Comparison of ENCODE assay signal across 8 mouse cellular contexts in the genomic region with DNA sequence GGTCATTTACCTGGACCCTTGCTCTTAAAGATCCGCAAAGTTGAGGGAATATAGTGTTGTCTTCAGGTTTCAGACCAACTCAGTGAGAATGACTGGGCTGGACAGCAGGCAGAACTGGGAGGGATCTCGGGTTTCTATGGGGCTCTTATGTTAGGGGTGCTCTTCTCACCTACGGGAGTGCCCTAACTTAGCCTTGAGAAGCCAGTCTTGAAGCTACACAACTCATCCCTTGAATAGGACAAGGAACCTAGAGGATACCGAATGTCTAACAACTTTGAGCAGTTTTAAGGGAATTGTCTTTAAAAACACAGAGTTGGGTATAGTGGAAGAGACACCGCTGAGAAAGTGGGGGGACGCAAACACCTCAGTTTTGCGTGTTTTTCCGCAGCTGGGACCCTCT. TPM values are rescaled to one million over a fixed set of nuclear protein-coding genes. Genes with fewer than 3 reads are reported as not detected.
DNase-seq lines count a peak whose midpoint lies in the region; ATAC-seq lines count a peak whose summit lies in the region.

No protein-coding gene starts in this region.

- H3K27ac ChIP-seq in kidney, embryonic 16.5 days (ENCODE audit: low read length) = peak overlapping the region; percentile 77; the same call in 1 of the 2 replicates
- H3K27ac ChIP-seq in embryonic facial prominence, embryonic 15.5 days (replicated peaks) = peak overlapping the region; percentile 80
- H3K27ac ChIP-seq in limb, embryonic 10.5 days = peak overlapping the region; percentile 98
- peak overlapping the region; percentile 98 for H3K27ac ChIP-seq in neural tube, embryonic 13.5 days (replicated peaks)

- H3K4me2 ChIP-seq in kidney, embryonic 16.5 days (replicated peaks; ENCODE audit: low read depth, low read length) = peak overlapping the region; percentile 95
- peak overlapping the region; percentile 98 for H3K4me2 ChIP-seq in embryonic facial prominence, embryonic 15.5 days (replicated peaks)
- H3K4me2 ChIP-seq in neural tube, embryonic 13.5 days = peak overlapping the region; percentile 87

- no peak for ATAC-seq in kidney, embryonic 16.5 days (ENCODE audit: low FRiP score, low TSS enrichment)
- ATAC-seq in embryonic facial prominence, embryonic 15.5 days (ENCODE audit: insufficient number of reproducible peaks, low FRiP score, low TSS enrichment, low read depth) = no peak
- ATAC-seq in neural tube, embryonic 13.5 days (ENCODE audit: low read depth) = no peak

- H3K9me3 ChIP-seq in kidney, embryonic 16.5 days (ENCODE audit: low read length) = no peaks in the 10 kb centered on the region
- no peaks in the 10 kb centered on the region for H3K9me3 ChIP-seq in embryonic facial prominence, embryonic 15.5 days (replicated peaks)
- no peaks in the 10 kb centered on the region for H3K9me3 ChIP-seq in limb, embryonic 10.5 days (replicated peaks)
- H3K9me3 ChIP-seq in neural tube, embryonic 13.5 days = no peaks in the 10 kb centered on the region

- peaks cover 17% of the 10 kb centered on the region for H3K4me1 ChIP-seq in kidney, embryonic 16.5 days (ENCODE audit: insufficient read depth, low read length)
- peaks cover 25% of the 10 kb centered on the region for H3K4me1 ChIP-seq in embryonic facial prominence, embryonic 15.5 days
- peaks cover 81% of the 10 kb centered on the region for H3K4me1 ChIP-seq in limb, embryonic 10.5 days
- peaks cover 46% of the 10 kb centered on the region for H3K4me1 ChIP-seq in neural tube, embryonic 13.5 days (replicated peaks)

- DNase-seq in kidney, postnatal 14 days = no peak
- no peak for DNase-seq in limb, embryonic 10.5 days (ENCODE audit: low spot score)
- no peak for DNase-seq in testis, postnatal 10 days (ENCODE audit: low spot score)
- DNase-seq in left cerebral cortex, postnatal 14 days (ENCODE audit: low spot score in 2 of 2) = no peak
- DNase-seq in adrenal gland, postnatal 10 days = no peak

- peak overlapping the region; percentile 76 for H3K4me3 ChIP-seq in kidney, embryonic 16.5 days (ENCODE audit: low read length)
- H3K4me3 ChIP-seq in embryonic facial prominence, embryonic 15.5 days (replicated peaks) = peak overlapping the region; percentile 75
- H3K4me3 ChIP-seq in limb, embryonic 10.5 days = peak overlapping the region; percentile 79
- peak overlapping the region; percentile 90 for H3K4me3 ChIP-seq in neural tube, embryonic 13.5 days

- intact Hi-C loops in left cerebral cortex, postnatal 14 days (cut with DNase I) = loop anchor here (2.0 to 5.0 kb wide), 3 partner anchors 37 to 142 kb away; no protein-coding TSS in a partner anchor

- WGBS in kidney, embryonic 16.5 days = 2% methylated on average over 8 of the region's 8 CpGs
- WGBS in embryonic facial prominence, embryonic 15.5 days = 2% methylated on average over 8 of the region's 8 CpGs
- 2% methylated on average over 8 of the region's 8 CpGs for WGBS in limb, embryonic 10.5 days
- 3% methylated on average over 8 of the region's 8 CpGs for WGBS in neural tube, embryonic 13.5 days

- peaks cover 20% of the 10 kb centered on the region for H3K27me3 ChIP-seq in kidney, embryonic 16.5 days (ENCODE audit: insufficient read depth, low read length)
- H3K27me3 ChIP-seq in embryonic facial prominence, embryonic 15.5 days = peaks cover 16% of the 10 kb centered on the region; the same call in 1 of the 2 replicates
- no peaks in the 10 kb centered on the region for H3K27me3 ChIP-seq in limb, embryonic 10.5 days (ENCODE audit: low read depth, poor library complexity, severe bottlenecking)
- H3K27me3 ChIP-seq in neural tube, embryonic 13.5 days = no peaks in the 10 kb centered on the region

- H3K9ac ChIP-seq in kidney, embryonic 16.5 days (replicated peaks; ENCODE audit: low read length) = peak overlapping the region; percentile 80
- H3K9ac ChIP-seq in embryonic facial prominence, embryonic 15.5 days = peak overlapping the region; percentile 34
- H3K9ac ChIP-seq in neural tube, embryonic 13.5 days = peak overlapping the region; percentile 92

- no peaks in the 10 kb centered on the region for H3K36me3 ChIP-seq in kidney, embryonic 16.5 days (ENCODE audit: insufficient read depth, low read length)
- H3K36me3 ChIP-seq in embryonic facial prominence, embryonic 15.5 days = peaks cover 9% of the 10 kb centered on the region
- peaks cover 30% of the 10 kb centered on the region for H3K36me3 ChIP-seq in limb, embryonic 10.5 days
- H3K36me3 ChIP-seq in neural tube, embryonic 13.5 days = peaks cover 20% of the 10 kb centered on the region

RNA-seq across cellular contexts. Expression of a gene that starts 0.5 kb away (rescaled TPM):
- polyA plus RNA-seq in kidney, embryonic 16.5 days (2015; fragmentation: Nextera tagmentation; extraction: Ambion mirVana) = 3.2 and 3.3 TPM in 2 replicates
- 1.5 and 2.3 TPM in 2 replicates for polyA plus RNA-seq in embryonic facial prominence, embryonic 15.5 days (2015; fragmentation: Nextera tagmentation; extraction: Ambion mirVana)
- polyA plus RNA-seq in limb, embryonic 10.5 days (2016; fragmentation: Nextera tagmentation; extraction: Ambion mirVana) = 230 and 420 TPM in 2 replicates
- polyA plus RNA-seq in neural tube, embryonic 13.5 days (2015; fragmentation: Nextera tagmentation; extraction: Ambion mirVana) = 12.3 and 12.9 TPM in 2 replicates
- 1 to 10 TPM; 2.8 to 3.8 TPM for total RNA-seq in left cerebral cortex, postnatal 14 days (2021)
- 1 to 10 TPM; 1.2 to 1.7 TPM for total RNA-seq in adrenal gland, postnatal 10 days (2021)

RNA-seq across cellular contexts. Expression of a gene that starts 39.2 kb away (rescaled TPM):
- 10.9 and 12.0 TPM in 2 replicates for polyA plus RNA-seq in kidney, embryonic 16.5 days (2015; fragmentation: Nextera tagmentation; extraction: Ambion mirVana)
- polyA plus RNA-seq in embryonic facial prominence, embryonic 15.5 days (2015; fragmentation: Nextera tagmentation; extraction: Ambion mirVana) = 38.1 and 38.4 TPM in 2 replicates
- 11.1 and 11.2 TPM in 2 replicates for polyA plus RNA-seq in limb, embryonic 10.5 days (2016; fragmentation: Nextera tagmentation; extraction: Ambion mirVana)
- 8.9 and 10.3 TPM in 2 replicates for polyA plus RNA-seq in neural tube, embryonic 13.5 days (2015; fragmentation: Nextera tagmentation; extraction: Ambion mirVana)
- 10 to 100 TPM; 20.5 to 26.1 TPM for total RNA-seq in left cerebral cortex, postnatal 14 days (2021)
- 10 to 100 TPM; 18.0 to 27.0 TPM for total RNA-seq in adrenal gland, postnatal 10 days (2021)

RNA-seq across cellular contexts. Expression of a gene that starts 54.7 kb away (rescaled TPM):
- 7.4 and 8.6 TPM in 2 replicates for polyA plus RNA-seq in kidney, embryonic 16.5 days (2015; fragmentation: Nextera tagmentation; extraction: Ambion mirVana)
- 7.5 and 8.9 TPM in 2 replicates for polyA plus RNA-seq in embryonic facial prominence, embryonic 15.5 days (2015; fragmentation: Nextera tagmentation; extraction: Ambion mirVana)
- 8.7 and 9.0 TPM in 2 replicates for polyA plus RNA-seq in limb, embryonic 10.5 days (2016; fragmentation: Nextera tagmentation; extraction: Ambion mirVana)
- polyA plus RNA-seq in neural tube, embryonic 13.5 days (2015; fragmentation: Nextera tagmentation; extraction: Ambion mirVana) = 5.4 and 6.8 TPM in 2 replicates
- total RNA-seq in left cerebral cortex, postnatal 14 days (2021) = 1 to 10 TPM; 3.1 to 3.9 TPM
- total RNA-seq in adrenal gland, postnatal 10 days (2021) = 10 to 100 TPM; 12.9 to 19.6 TPM

Comparison
In these comparisons a context has a peak if more than half of its experiments do, and no peak if none do; other contexts are left out.
1. H3K9ac ChIP-seq: peak in every context shown above with its lines; median percentile 92 in neural tube, embryonic 13.5 days; 80 in kidney, embryonic 16.5 days; 34 in embryonic facial prominence, embryonic 15.5 days.
2. RNA of a gene that starts 0.5 kb away (polyA plus RNA-seq): 230 to 420 TPM in limb, embryonic 10.5 days; 12.3 to 12.9 TPM in neural tube, embryonic 13.5 days, 3.2 to 3.3 TPM in kidney, embryonic 16.5 days and 1.5 to 2.3 TPM in embryonic facial prominence, embryonic 15.5 days; every median in the first group is over 10 times any median in the second.
3. Peak in every context shown above with its lines, with median percentiles within 50 percentile points of each other: H3K27ac ChIP-seq, H3K4me2 ChIP-seq and H3K4me3 ChIP-seq.